Mouse (Mus musculus) kidney, embryonic 15.5 days (tissue): ENCODE measurements around the gene Csf2rb2. TPM values are rescaled to one million over a fixed set of nuclear protein-coding genes. Genes with fewer than 3 reads are reported as not detected.
"Not testable (repeated sequence)": the region's sequence is repeated elsewhere in the genome, so short reads cannot be mapped to it uniquely, and the experiment has no call there.

Source experiments
- ATAC-seq: fragments of 200-750 bp; cut with Nextera tagmentation; replicated peaks from 2 replicates; pipeline ENCODE4 v1.8.0; 2017; ENCODE audit warnings: moderate TSS enrichment; ENCODE audit not compliant: low FRiP score
- H3K27ac ChIP-seq: fragments of 300-500 bp; sonication (generic); 2 replicates; pipeline ENCODE4 v1.5.1; 2015; ENCODE audit warnings: mild to moderate bottlenecking, inconsistent platforms
- H3K27me3 ChIP-seq: fragments of 300-500 bp; sonication (generic); 2 replicates; pipeline ENCODE4 v1.6.1; 2015; ENCODE audit warnings: inconsistent platforms
- H3K36me3 ChIP-seq: fragments of 300-500 bp; sonication (generic); 2 replicates; pipeline ENCODE4 v1.6.1; 2015; ENCODE audit warnings: inconsistent platforms
- H3K4me1 ChIP-seq: fragments of 300-500 bp; sonication (generic); 2 replicates; pipeline ENCODE4 v1.6.1; 2015; ENCODE audit warnings: inconsistent platforms
- H3K4me2 ChIP-seq: fragments of 300-500 bp; sonication (generic); 2 replicates; pipeline ENCODE4 v1.6.1; 2015; ENCODE audit warnings: moderate library complexity, mild to moderate bottlenecking, inconsistent platforms
- H3K4me3 ChIP-seq: fragments of 300-500 bp; sonication (generic); replicated peaks from 2 replicates; pipeline ENCODE4 v1.5.1; 2015; ENCODE audit warnings: mild to moderate bottlenecking, inconsistent platforms
- H3K9ac ChIP-seq: fragments of 300-500 bp; sonication (generic); 2 replicates; pipeline ENCODE4 v1.6.1; 2015; ENCODE audit warnings: mild to moderate bottlenecking, inconsistent platforms
- H3K9me3 ChIP-seq: fragments of 300-500 bp; sonication (generic); replicated peaks from 2 replicates; pipeline ENCODE4 v1.6.1; 2016; ENCODE audit warnings: inconsistent platforms
- whole genome bisulfite sequencing: fragments of 180-500 bp; shearing (Covaris S2); methylation state at CpG from one replicate; pipeline ENCODE4 v1.1.7; 2015; ENCODE audit warnings: mixed read lengths; 5-methylcytosine and 5-hydroxymethylcytosine counted together
- polyA plus RNA-seq: library from polyadenylated mRNA; unstranded; fragments of >200 nt; fragmentation: Nextera tagmentation; extraction: Ambion mirVana; gene quantifications from 2 replicates; pipeline ENCODE4 v1.2.1, GENCODE M21; 2015

Gene Csf2rb2
- 0.19 and 0.35 TPM in 2 replicates for polyA plus RNA-seq

DNA sequence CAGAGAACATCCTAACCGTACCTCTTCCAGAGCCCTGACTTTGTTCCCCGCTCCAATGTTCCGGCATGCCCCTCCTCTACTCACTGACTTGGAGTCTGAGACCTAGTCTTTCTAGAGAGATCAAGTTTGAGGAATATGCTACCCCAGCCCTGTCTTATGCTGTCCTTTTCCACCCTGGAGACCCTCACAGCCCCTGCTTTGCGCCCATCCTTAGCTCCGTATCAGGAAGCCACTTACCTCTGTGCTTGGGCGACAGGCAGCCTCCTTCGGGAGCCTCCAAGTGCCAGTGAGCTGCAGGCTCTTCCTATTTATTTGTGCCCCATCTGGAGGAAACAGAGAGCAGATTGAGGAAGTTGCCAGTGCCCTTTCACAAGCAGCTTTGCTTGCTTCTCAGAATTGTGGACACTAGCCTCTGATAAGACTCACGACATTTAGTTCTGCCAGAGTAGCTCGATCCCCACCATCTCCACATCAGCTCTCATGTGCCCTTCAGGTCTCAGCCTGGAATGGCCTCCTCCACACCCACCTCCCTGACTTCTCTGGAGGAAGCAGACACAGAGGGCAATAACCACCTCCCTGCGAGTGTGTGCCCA is at the start of gene Csf2rb2:
TSS of gene Csf2rb2 (minus strand) at position 381 of the 593 bp plus-strand sequence.
- H3K4me1 ChIP-seq, result no peaks in the 10 kb centered on the region
- no peak within 1 kb of the TSS for H3K4me3 ChIP-seq
- H3K27ac ChIP-seq, result no peak within 1 kb of the TSS
- no peaks in the 10 kb centered on the region for H3K9me3 ChIP-seq
- H3K4me2 ChIP-seq, result no peak within 1 kb of the TSS
- H3K9ac ChIP-seq, result no peak within 1 kb of the TSS
- no peaks in the 10 kb centered on the region for H3K27me3 ChIP-seq
- no peaks in the 10 kb centered on the region for H3K36me3 ChIP-seq
- WGBS, result 76% methylated on average over 10 of the region's 10 CpGs
- no peak for ATAC-seq

DNA sequence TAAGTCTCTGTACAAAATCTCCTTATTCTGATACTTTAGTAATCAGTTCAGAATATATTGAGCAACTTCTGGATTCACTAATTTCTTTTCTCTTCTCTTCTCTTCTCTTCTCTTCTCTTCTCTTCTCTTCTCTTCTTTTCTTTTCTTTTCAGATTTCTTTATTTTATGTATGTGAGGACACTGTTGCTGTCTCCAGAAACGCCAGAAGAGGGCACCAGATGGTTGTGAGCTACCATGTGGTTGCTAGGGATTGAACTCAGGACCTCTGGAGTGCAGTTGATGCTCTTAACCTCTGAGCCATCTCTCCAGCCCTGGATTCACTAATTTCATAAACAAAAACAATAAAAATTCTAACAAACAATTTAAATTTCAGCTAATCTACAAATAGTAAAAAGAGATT is 49.4 kb upstream of the Csf2rb2 start:
- Histone ChIP-seq H3K27ac (no peak overlapping the region), H3K27me3 (no peaks in the 10 kb centered on the region), H3K4me1 (no peaks in the 10 kb centered on the region), H3K9me3 (no peaks in the 10 kb centered on the region), H3K4me3 (no peak overlapping the region), H3K9ac (no peak overlapping the region), H3K36me3 (no peaks in the 10 kb centered on the region), H3K4me2 (no peak overlapping the region)
- 0% methylated on average over 1 of the region's 1 CpGs for WGBS
- ATAC-seq, result no peak

DNA sequence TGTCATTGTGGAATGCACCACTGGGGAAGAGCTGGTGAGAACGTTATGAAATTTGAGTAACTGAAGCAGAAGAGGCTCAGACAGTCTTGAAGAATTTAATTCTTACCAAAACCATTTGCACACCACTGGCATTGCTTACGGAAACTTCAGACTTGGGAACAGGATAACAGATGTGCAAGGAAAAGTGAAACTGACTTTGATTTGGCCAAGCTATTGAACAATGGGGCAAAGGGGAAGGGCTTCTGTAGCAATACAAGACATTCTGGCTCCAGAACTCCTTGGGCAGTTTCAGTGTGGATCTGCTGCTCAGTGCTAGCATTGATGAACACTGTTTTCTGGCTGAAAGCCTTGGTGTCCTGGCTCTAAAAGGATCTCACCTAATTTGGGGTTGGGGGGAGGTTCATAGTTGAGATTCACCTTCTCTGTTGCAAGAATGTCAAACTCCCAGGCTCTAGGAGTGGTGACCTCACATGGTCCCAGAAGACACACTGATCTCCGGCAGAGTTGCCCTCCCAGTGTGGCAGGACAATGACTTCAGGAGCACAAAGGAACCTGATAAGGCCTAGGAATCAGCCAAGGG is 46.2 kb upstream of the Csf2rb2 start:
- Histone ChIP-seq H3K27ac (no peak overlapping the region), H3K4me1 (no peaks in the 10 kb centered on the region), H3K9me3 (no peaks in the 10 kb centered on the region), H3K4me3 (no peak overlapping the region), H3K4me2 (no peak overlapping the region), H3K27me3 (no peaks in the 10 kb centered on the region), H3K36me3 (no peaks in the 10 kb centered on the region), H3K9ac (no peak overlapping the region)
- WGBS, result 64% methylated on average over 3 of the region's 3 CpGs
- ATAC-seq, result no peak

GRCm38 (mm10) chr15:78344567-78344966 is 39.0 kb upstream of the Csf2rb2 start:
- Histone ChIP-seq H3K27ac (no peak overlapping the region), H3K27me3 (no peaks in the 10 kb centered on the region), H3K4me3 (no peak overlapping the region), H3K36me3 (no peaks in the 10 kb centered on the region), H3K9ac (no peak overlapping the region), H3K9me3 (no peaks in the 10 kb centered on the region), H3K4me1 (no peaks in the 10 kb centered on the region), H3K4me2 (no peak overlapping the region)
- no peak for ATAC-seq
- 90% methylated on average over 3 of the region's 3 CpGs for WGBS

DNA sequence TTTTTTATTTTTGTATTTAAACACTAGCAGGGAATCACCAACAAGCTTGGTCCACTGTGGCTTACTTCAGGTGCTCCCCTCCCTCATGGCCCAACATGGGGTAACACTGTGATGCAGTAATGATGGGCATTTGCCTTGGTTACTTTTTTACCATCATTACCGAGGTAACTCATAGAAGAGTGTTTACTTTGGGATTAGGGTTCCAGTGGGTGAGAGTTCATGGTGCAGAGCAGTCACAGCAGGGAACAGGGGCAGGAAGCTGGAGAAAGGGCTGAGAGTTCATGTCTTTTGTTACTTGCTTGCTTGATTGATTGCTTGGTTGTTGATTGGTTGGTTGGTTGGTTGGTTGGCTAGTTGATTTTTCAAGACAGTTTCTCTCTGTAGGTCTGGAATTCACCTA is 38.2 kb upstream of the Csf2rb2 start:
- no peaks in the 10 kb centered on the region for H3K36me3 ChIP-seq
- no peak for ATAC-seq
- no peaks in the 10 kb centered on the region for H3K4me1 ChIP-seq
- no peak overlapping the region for H3K4me3 ChIP-seq
- 3% methylated on average over 1 of the region's 1 CpGs for WGBS
- H3K9ac ChIP-seq, result no peak overlapping the region
- no peaks in the 10 kb centered on the region for H3K9me3 ChIP-seq
- H3K4me2 ChIP-seq, result no peak overlapping the region
- no peaks in the 10 kb centered on the region for H3K27me3 ChIP-seq
- no peak overlapping the region for H3K27ac ChIP-seq

- WGBS, result 63% methylated on average over 7 of the region's 7 CpGs
- not testable (repeated sequence) for H3K9ac ChIP-seq, H3K4me3 ChIP-seq, ATAC-seq, H3K4me2 ChIP-seq, H3K27ac ChIP-seq, H3K9me3 ChIP-seq, H3K4me1 ChIP-seq, H3K27me3 ChIP-seq, H3K36me3 ChIP-seq
These were observed 35.4 kb upstream of the Csf2rb2 start for GRCm38 (mm10) chr15:78340919-78341318.

DNA sequence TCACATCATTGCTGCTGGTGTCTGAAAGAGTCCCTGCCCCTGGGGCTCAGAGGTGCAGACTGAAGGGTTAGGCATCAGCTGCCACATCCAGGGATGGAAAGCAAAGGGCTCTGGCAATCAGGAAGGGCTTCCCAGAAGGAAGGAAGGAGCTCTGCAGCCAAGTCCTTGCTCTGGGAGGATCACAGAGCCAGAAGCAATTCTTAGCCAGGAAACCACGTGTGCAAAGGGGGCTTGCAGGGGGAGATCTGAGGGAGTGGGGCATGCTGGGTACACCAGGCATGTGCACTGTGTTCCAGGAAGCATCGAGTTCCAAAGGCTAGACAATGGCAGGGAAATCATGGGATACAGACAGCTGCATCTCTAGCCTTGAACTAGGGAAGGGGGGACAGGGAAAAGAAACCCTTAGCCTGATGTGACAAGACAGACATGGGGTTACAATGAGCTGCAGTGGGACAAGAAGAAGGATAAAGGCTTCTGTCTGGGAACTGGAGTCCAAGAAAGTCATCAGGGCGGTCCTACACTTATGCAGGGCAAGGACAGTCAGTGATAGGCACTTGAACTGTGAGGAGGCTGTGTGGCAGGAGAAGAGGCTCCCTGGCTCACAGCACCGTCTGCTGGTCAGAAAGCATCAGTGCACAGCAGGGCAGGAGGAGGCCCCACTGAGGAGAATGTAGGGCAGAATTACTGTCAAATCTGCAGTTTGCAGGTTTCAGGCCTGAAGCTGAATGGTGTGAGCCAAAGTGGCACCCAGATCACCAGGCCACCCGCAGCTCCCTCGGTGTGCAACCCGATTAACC is 34.3 kb upstream of the Csf2rb2 start:
- H3K4me3 ChIP-seq, H3K4me2 ChIP-seq, H3K9me3 ChIP-seq, H3K27ac ChIP-seq, H3K9ac ChIP-seq, H3K27me3 ChIP-seq, ATAC-seq, H3K36me3 ChIP-seq, H3K4me1 ChIP-seq: not testable (repeated sequence)
- WGBS, result 33% methylated on average over 7 of the region's 7 CpGs

DNA sequence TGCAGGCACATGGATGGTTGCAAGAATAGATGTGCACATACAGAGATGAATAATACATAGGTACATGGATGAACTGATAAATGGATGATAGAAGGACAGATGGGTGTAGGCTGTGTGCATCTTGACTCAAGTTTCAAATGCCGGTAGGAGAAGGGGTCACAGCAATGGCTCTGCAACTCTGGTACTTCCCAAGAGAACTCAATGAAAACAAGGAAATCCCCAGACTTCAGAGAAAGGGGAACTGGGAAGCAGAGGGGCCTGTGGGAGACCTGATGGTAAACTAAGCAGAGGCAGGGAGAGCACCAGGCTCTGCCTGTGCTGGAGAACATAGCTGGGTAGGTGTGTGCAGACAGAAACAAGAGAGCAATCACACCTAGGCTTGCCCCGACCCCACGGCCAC is 28.9 kb upstream of the Csf2rb2 start:
- Histone ChIP-seq H3K4me2 (no peak overlapping the region), H3K36me3 (no peaks in the 10 kb centered on the region), H3K27ac (no peak overlapping the region), H3K9ac (no peak overlapping the region), H3K4me3 (no peak overlapping the region), H3K9me3 (no peaks in the 10 kb centered on the region), H3K4me1 (no peaks in the 10 kb centered on the region), H3K27me3 (no peaks in the 10 kb centered on the region)
- WGBS, result 83% methylated on average over 3 of the region's 3 CpGs
- ATAC-seq, result no peak

GRCm38 (mm10) chr15:78332981-78333380 is 27.5 kb upstream of the Csf2rb2 start:
- no peak overlapping the region for H3K27ac ChIP-seq
- WGBS, result 74% methylated on average over 6 of the region's 6 CpGs
- no peak overlapping the region for H3K4me2 ChIP-seq
- no peaks in the 10 kb centered on the region for H3K27me3 ChIP-seq
- no peaks in the 10 kb centered on the region for H3K4me1 ChIP-seq
- H3K9me3 ChIP-seq, result no peaks in the 10 kb centered on the region
- no peak overlapping the region for H3K9ac ChIP-seq
- no peaks in the 10 kb centered on the region for H3K36me3 ChIP-seq
- no peak for ATAC-seq
- H3K4me3 ChIP-seq, result no peak overlapping the region

GRCm38 (mm10) chr15:78331523-78332340 is 26.2 kb upstream of the Csf2rb2 start:
- ATAC-seq, result no peak

DNA sequence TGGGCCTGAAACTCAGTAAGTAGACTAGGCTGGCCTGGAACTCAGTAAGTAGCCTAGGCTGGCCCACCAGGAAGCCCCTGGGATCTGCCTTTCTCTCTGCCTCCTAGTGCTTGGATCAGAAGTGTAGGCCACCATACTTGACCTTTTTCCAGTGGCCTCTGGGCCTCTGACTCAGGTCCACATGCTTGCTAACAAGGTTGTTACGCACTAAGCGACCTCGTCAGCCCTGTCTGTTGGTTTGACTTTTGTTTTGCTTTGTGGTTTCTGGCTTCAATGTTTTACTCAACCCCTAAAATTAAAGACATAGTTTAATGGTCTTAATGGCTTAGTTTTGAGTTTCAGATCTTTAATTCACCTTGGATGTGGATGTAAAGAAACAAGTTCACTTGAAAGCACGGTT is 25.2 kb upstream of the Csf2rb2 start:
- Histone ChIP-seq H3K27me3 (no peaks in the 10 kb centered on the region), H3K4me2 (no peak overlapping the region), H3K36me3 (no peaks in the 10 kb centered on the region), H3K4me3 (no peak overlapping the region), H3K9ac (no peak overlapping the region), H3K27ac (no peak overlapping the region), H3K4me1 (no peaks in the 10 kb centered on the region), H3K9me3 (no peaks in the 10 kb centered on the region)
- no peak for ATAC-seq
- WGBS, result 82% methylated on average over 4 of the region's 4 CpGs

More at GRCm38 (mm10) chr15:78331523-78332340, 26.2 kb upstream of the Csf2rb2 start:
- H3K36me3 ChIP-seq, result no peaks in the 10 kb centered on the region
- 67% methylated on average over 5 of the region's 5 CpGs for WGBS
- no peaks in the 10 kb centered on the region for H3K4me1 ChIP-seq
- H3K27me3 ChIP-seq, result no peaks in the 10 kb centered on the region
- no peak overlapping the region for H3K4me3 ChIP-seq
- H3K9ac ChIP-seq, result no peak overlapping the region
- no peak overlapping the region for H3K4me2 ChIP-seq
- H3K9me3 ChIP-seq, result no peaks in the 10 kb centered on the region
- no peak overlapping the region for H3K27ac ChIP-seq

- H3K4me1 ChIP-seq, H3K4me2 ChIP-seq, H3K4me3 ChIP-seq, H3K9me3 ChIP-seq, H3K27me3 ChIP-seq, H3K36me3 ChIP-seq, ATAC-seq, H3K27ac ChIP-seq, H3K9ac ChIP-seq: not testable (repeated sequence)
- 86% methylated on average over 6 of the region's 6 CpGs for WGBS
These were observed 24.5 kb upstream of the Csf2rb2 start for GRCm38 (mm10) chr15:78329972-78330371.
